Mouse (Mus musculus) heart, postnatal 0 days (tissue): Measurements from ENCODE around the gene Mc1r.

Source experiments
- CTCF ChIP-seq: IDR thresholded peaks from 2 replicates; pipeline ENCODE4 v1.5.1; 2016; ENCODE audit warnings: antibody characterized with exemption, control low read depth, low read depth
- EP300 ChIP-seq: IDR thresholded peaks from 2 replicates; pipeline ENCODE4 v1.6.1; 2016; ENCODE audit warnings: antibody characterized with exemption, low read depth

DNA sequence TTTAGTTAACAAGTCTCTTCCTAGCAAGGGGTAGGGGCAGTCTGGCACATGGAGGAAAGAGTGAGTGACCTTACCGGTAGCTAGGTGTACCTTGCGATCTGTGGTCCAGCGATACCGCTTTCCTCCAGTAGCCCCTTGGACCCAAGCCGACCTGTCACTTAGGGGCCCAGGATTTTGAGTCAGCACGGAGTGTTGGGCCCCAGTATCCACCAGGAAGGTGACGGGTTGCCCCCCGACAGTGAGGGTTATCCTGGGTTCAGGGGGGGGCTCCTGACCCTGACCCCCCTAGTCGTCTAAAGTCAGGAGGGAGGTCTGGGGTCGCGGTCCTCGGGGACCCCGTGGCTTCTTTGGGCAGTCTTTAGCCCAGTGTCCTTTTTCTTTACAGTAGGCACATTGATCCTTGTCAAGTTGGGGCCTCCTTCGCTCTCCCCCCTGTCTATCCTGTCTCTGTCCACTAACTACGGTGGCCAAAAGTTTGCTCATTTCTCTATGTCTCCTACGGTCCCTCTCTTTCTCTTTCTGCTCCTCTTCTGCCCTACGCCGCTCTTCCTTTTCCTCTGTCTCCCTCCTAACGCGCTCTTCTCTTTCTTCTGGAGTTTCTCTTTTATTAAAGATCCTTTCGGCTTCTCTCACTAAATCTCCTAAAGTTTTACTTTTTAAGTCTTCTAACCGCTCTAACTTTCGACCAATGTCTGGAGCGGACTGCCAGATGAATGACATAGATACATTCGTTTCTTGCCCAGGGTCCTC is 24.9 kb downstream of the Mc1r start:
- TF ChIP-seq CTCF = no peak
- no peak for TF ChIP-seq EP300
